Mouse (Mus musculus): Measurements from ENCODE around the gene Cdc6.

Gene Cdc6

GRCm38 (mm10) chr11:98907437-98908173 is at the start of gene Cdc6:
Cdc6 (plus strand) TSS chr11:98907801.
- DNase-seq (ENCODE audit: low read depth, low spot score), result peak; percentile 92

DNA sequence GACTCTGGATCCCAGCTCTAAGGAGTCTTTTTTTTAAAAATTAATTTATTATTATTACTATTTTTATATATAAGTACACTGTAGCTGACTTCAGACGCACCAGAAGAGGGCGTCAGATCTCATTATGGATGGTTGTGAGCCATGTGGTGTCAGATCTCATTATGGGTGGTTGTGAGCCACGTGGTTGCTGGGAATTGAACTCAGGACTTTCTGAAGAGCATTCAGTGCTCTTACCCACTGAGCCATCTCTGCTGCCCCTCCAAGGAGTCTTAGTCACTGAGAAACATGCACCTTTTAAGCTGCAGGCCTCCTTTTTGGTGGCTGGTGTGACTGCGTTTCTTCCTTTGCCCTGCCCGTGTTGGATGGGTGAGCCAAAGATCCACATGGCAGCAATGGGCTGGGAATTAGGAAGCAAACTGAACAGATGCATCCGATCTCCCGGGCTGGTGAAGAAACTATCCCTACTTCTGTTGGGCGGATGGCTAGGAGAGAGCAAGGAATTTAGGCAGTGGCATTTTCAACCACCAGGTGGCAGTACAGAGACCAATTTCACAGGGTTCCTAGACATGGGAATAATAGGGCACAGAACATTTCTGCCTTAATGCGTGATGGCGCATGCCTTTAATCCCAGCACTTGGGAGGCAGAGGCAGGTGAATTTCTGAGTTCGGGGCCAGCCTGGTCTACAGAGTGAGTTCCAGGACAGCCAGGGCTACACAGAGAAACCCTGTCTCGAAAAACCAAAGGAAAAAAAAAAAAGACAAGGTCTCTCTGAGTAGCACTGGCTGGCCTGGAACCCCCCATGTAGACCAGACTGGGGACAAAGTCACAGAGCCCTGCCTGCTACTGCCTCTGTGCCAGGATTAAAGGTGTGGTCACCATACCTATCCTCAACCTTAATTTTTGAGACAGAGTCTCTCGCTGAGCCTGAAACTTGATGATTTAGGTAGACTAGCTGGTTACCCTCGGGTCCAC is 48.6 kb upstream of the Cdc6 start:
- peak; percentile 77 for DNase-seq (ENCODE audit: low read depth, low spot score)

DNA sequence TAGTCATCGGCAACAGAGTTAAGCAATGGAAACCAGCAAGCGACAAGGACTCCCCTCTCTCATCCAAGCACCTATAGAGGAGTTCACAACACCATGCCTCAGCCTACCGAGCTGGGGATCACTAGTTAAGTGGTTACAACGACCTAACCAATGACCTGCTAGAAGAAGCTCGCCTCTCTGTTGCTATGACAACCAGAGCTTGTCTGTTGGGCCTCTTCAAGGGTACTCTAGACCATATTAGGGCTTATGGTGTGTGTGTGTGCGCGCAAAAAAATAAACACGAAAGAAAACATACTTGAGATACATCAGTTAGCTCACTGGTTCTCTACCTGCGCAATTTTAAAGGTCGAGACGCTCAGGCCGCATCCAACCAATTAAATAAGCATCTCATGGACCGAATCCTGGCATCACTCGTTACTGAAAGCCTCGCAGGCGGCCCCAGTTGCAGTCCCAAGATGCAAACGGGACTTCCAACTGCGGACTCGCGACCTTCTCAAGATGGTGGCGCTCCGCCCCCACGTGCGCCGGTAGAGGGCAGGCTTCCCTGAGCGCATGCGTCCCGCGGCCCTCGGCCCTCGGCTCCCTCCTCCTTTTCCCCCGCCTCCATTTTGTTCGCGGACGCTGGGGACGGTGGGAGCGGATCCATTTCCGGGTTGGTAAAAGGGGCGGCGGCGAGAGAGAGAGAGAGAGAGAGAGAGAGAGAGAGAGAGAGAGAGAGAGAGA is 44.4 kb upstream of the Cdc6 start, which contains the start of gene Wipf2:
Gene Wipf2 (plus strand): TSS at position 611 of the 723 bp plus-strand sequence.
- peak; percentile 96 for DNase-seq (ENCODE audit: low read depth, low spot score)

GRCm38 (mm10) chr11:98863751-98864429 is 43.7 kb upstream of the Cdc6 start:
- DNase-seq (ENCODE audit: low read depth, low spot score), result no peak

- no peak for DNase-seq (ENCODE audit: low read depth, low spot score)
These were observed 40.3 kb upstream of the Cdc6 start for GRCm38 (mm10) chr11:98867293-98867692.

DNA sequence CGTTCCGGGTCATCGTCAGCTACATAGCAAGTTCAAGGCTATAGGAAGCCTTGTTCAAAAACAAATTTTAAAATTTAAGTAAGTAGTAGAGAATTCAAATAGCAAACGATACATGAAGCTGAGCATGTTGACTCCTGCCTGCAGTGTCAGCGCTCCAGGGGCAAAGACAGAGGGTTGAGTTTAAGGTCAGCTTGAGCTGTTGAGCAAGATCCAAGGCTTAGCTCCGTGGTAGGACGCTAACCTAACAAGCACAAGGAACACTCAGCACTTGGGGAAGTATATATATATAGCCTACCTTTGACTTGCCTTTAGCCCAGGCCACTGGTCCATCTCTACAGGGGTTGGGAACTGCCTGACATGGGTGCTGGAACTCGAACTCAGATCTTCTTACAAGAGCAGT is 37.7 kb upstream of the Cdc6 start:
- DNase-seq (ENCODE audit: low read depth, low spot score), result no peak

GRCm38 (mm10) chr11:98870791-98871190 is 36.8 kb upstream of the Cdc6 start:
- no peak for DNase-seq (ENCODE audit: low read depth, low spot score)

- DNase-seq (ENCODE audit: low read depth, low spot score), result no peak
These were observed 36.2 kb upstream of the Cdc6 start for GRCm38 (mm10) chr11:98871416-98871815.

GRCm38 (mm10) chr11:98872040-98872439 is 35.6 kb upstream of the Cdc6 start:
- no peak for DNase-seq (ENCODE audit: low read depth, low spot score)

GRCm38 (mm10) chr11:98873900-98874299 is 33.7 kb upstream of the Cdc6 start:
- DNase-seq (ENCODE audit: low read depth, low spot score), result no peak

DNA sequence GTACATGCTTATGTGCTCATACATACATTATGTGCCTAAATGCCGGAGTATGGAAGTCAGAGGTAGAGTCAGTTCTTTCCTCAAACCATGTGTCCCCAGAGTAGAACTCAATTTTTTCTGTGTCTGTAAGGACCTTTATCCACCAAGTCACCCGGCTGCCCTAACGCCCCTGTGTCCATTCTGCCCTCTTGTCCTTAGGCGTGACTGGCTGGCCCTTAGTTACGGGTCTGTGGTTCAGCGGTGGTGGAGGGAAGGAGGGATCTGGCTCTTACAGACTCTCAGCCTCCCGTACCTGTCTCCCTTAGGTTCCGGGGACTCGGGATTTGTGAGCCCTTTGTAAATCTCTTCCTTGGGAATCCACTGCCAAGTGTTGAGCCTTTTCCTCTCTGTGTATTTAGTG is 30.6 kb upstream of the Cdc6 start:
- no peak for DNase-seq (ENCODE audit: low read depth, low spot score)

DNA sequence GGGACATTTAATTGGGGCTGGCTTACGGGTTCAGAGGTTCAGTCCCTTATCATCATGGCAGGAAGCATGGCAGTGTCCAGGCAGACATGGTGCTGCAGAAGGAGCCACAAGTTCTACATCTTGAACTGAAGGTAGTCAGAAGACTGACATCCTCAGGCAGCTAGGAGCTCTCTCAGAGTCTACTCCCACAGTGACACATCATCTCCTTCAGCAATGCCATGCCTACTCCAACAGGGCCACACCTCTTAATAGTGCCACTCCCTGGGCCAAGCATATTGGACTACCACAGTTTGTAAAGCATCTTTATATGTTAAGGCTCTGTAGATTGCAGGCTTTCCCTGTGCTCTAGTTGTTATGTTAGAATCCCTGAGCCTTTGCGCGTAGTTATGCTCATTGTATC is 19.9 kb upstream of the Cdc6 start:
- no peak for DNase-seq (ENCODE audit: low read depth, low spot score)

GRCm38 (mm10) chr11:98889077-98889476 is 18.5 kb upstream of the Cdc6 start:
- DNase-seq (ENCODE audit: low read depth, low spot score), result no peak

GRCm38 (mm10) chr11:98889977-98890376 is 17.6 kb upstream of the Cdc6 start:
- no peak for DNase-seq (ENCODE audit: low read depth, low spot score)

DNA sequence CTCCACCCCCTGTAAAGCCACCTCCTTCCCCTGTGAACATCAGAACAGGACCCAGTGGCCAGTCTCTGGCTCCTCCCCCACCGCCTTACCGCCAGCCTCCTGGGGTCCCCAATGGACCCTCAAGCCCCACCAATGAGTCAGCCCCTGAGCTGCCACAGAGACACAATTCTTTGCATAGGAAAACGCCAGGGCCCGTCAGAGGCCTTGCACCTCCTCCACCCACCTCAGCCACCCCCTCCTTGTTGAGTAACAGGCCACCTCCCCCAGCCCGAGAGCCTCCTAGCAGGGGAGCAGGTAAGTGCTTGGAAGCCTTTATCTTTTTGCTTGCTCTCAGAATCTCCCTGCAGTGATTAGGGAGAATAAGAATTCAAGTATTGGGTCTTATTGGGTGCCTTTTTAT is 15.2 kb upstream of the Cdc6 start:
- DNase-seq (ENCODE audit: low read depth, low spot score), result no peak

DNA sequence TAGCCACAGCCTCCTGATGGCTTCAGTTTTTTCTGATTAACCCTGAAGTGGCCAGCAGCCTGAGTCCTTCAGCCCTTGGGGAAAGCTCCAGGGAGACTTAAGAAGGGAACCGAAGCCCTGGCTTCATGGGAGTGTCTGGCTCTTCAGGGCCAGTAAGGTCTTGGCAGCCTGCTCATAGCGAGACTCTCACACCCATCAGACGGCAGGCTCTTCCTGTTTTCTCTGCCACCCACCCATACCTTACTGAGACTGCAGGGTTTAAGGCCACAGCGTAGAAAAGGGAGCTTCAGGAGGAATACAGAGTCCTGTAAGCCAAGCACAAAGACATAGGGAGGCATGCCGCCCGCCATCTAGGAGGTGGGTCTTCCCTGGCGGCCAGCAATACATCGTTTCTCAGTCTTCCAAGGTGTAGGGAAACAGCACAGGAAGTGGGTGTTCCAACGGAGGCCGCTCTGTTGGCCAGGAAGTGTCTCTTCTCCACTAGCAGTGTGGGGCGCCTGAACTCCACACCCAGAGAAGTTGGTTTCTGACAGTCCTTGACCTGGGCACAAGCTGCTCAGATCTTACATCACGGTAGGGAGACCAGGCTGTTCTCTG is 7.0 kb upstream of the Cdc6 start:
- DNase-seq (ENCODE audit: low read depth, low spot score), result no peak

GRCm38 (mm10) chr11:98902621-98903245 is 4.9 kb upstream of the Cdc6 start:
- DNase-seq (ENCODE audit: low read depth, low spot score), result no peak

- DNase-seq (ENCODE audit: low read depth, low spot score), result no peak
These were observed 3.0 kb upstream of the Cdc6 start for GRCm38 (mm10) chr11:98904577-98904976.

- no peak for DNase-seq (ENCODE audit: low read depth, low spot score)
These were observed 2.6 kb upstream of the Cdc6 start for GRCm38 (mm10) chr11:98905033-98905432.

DNA sequence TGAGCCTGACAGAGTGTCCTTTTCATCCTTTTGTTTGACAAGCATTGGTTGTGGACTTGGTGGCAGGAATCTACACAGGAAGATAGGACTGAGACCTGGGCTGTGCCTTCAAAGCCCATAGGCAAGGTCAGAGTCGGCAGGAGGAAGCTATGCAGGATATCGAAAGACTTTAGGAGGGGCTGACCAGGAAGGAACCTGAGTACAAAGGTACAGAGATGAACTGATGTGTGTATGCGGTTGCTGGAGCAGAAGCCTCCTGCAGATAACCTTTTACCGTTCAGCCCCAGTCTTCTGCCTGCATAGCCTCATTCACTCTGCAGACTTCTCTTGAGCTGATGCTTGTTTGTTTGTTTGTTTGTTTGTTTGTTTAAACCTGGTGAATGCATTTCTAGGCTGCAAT is 2.0 kb upstream of the Cdc6 start:
- DNase-seq (ENCODE audit: low read depth, low spot score), result no peak

- no peak for DNase-seq (ENCODE audit: low read depth, low spot score)
These were observed 551 bp upstream of the Cdc6 start for GRCm38 (mm10) chr11:98907063-98907436.
